In genomic region chr9:40616426-40617035, GRCm38 (mm10) we compare ENCODE assay signal across 8 mouse cellular contexts. TPM values are rescaled to one million over a fixed set of nuclear protein-coding genes. Genes with fewer than 3 reads are reported as not detected.
A peak's percentile ranks its signal among the peaks of the same experiment; 100 is the strongest.
DNase-seq lines count a peak whose midpoint lies in the region; ATAC-seq and TF ChIP-seq lines count a peak whose summit lies in the region.

No protein-coding gene starts in this region.

- no peaks in the 10 kb centered on the region for H3K27me3 ChIP-seq in cerebellum, adult 2 months (ENCODE audit: control insufficient read depth, insufficient read depth, low read length)
- no peaks in the 10 kb centered on the region for H3K27me3 ChIP-seq in forebrain, postnatal 0 days (ENCODE audit: insufficient read depth, low read length)
- H3K27me3 ChIP-seq in neural tube, embryonic 14.5 days (ENCODE audit: control insufficient read depth, insufficient read depth, low read length): no peaks in the 10 kb centered on the region

- no peak overlapping the region for H3K27ac ChIP-seq in cerebellum, adult 2 months (ENCODE audit: insufficient read depth, low read length)
- peak overlapping the region; percentile 66 for H3K27ac ChIP-seq in forebrain, postnatal 0 days (ENCODE audit: low read depth, low read length)
- H3K27ac ChIP-seq in neural tube, embryonic 14.5 days (ENCODE audit: low read depth, low read length): peak overlapping the region; percentile 69

- 5% methylated on average over 11 of the region's 11 CpGs for WGBS in cerebellum, adult 2 months
- under 1% methylated on average over 11 of the region's 11 CpGs for WGBS in forebrain, postnatal 0 days
- 3% methylated on average over 11 of the region's 11 CpGs for WGBS in neural tube, embryonic 14.5 days

- H3K4me2 ChIP-seq in forebrain, postnatal 0 days (ENCODE audit: low read depth): peak overlapping the region; percentile 57
- H3K4me2 ChIP-seq in neural tube, embryonic 14.5 days (ENCODE audit: low read depth, low read length): peak overlapping the region; percentile 53

- TF ChIP-seq CTCF in cerebellum, adult 2 months (IDR thresholded peaks at IDR 0.05; ENCODE audit: borderline replicate concordance, insufficient read depth, low read depth, low read length): peak; percentile 78; the same call in 1 of the 2 replicates
- peak; percentile 89 for TF ChIP-seq CTCF in forebrain, postnatal 0 days (IDR thresholded peaks at IDR 0.05; ENCODE audit: low read depth)

- H3K4me1 ChIP-seq in cerebellum, adult 2 months (ENCODE audit: control insufficient read depth, insufficient read depth, low read length): no peaks in the 10 kb centered on the region; the same call in 1 of the 2 replicates
- H3K4me1 ChIP-seq in forebrain, postnatal 0 days (ENCODE audit: insufficient read depth): 0 out of 2 replicates have a peak, but pooled peaks cover 15% of the 10 kb centered on the region
- peaks cover 10% of the 10 kb centered on the region for H3K4me1 ChIP-seq in neural tube, embryonic 14.5 days (ENCODE audit: control insufficient read depth, insufficient read depth, low read length)

- no peaks in the 10 kb centered on the region for H3K36me3 ChIP-seq in forebrain, postnatal 0 days (ENCODE audit: insufficient read depth)
- no peaks in the 10 kb centered on the region for H3K36me3 ChIP-seq in neural tube, embryonic 14.5 days (ENCODE audit: control insufficient read depth, insufficient read depth, low read length)

- peak; percentile 89 for ATAC-seq in forebrain, postnatal 0 days
- ATAC-seq in neural tube, embryonic 14.5 days (ENCODE audit: low read depth): peak; percentile 86

- intact Hi-C loops in heart, postnatal 36 days (cut with DNase I): loop anchor here (5.0 kb wide), 1 partner anchor 136 kb away; no protein-coding TSS in a partner anchor

- TF ChIP-seq POLR2A in cerebellum, adult 2 months (IDR thresholded peaks at IDR 0.05; ENCODE audit: borderline replicate concordance, insufficient read depth, low read length): peak; percentile 42; the same call in 1 of the 2 replicates

- H3K9me3 ChIP-seq in forebrain, postnatal 0 days (ENCODE audit: low read length): no peaks in the 10 kb centered on the region
- no peaks in the 10 kb centered on the region for H3K9me3 ChIP-seq in neural tube, embryonic 14.5 days (ENCODE audit: control insufficient read depth, low read length)

- peak overlapping the region; percentile 3 for H3K4me3 ChIP-seq in cerebellum, adult 2 months (replicated peaks; ENCODE audit: insufficient read depth, low read depth, low read length)
- H3K4me3 ChIP-seq in forebrain, postnatal 0 days (ENCODE audit: low read depth, low read length): peak overlapping the region; percentile 21
- H3K4me3 ChIP-seq in neural tube, embryonic 14.5 days (ENCODE audit: low read depth, low read length): peak overlapping the region; percentile 18; the same call in 1 of the 2 replicates

- DNase-seq in MN1 (ENCODE audit: low spot score): peak; percentile 92
- peak; percentile 82 to 85 for DNase-seq in cerebellum, adult 2 months
- DNase-seq in forebrain, postnatal 0 days: peak; percentile 93
- peak; percentile 68 to 74 for DNase-seq in heart, postnatal 36 days
- peak; percentile 67 to 85 for DNase-seq in layer of hippocampus, adult 18-20 months (ENCODE audit: low spot score in 2 of 2)
- peak; percentile 44 to 54 for DNase-seq in lung, adult 18-20 months
- peak; percentile 53 for DNase-seq in testis, postnatal 14 days (ENCODE audit: low spot score)

- H3K9ac ChIP-seq in forebrain, postnatal 0 days: peak overlapping the region; percentile 42
- H3K9ac ChIP-seq in neural tube, embryonic 14.5 days (replicated peaks; ENCODE audit: low read depth, low read length): peak overlapping the region; percentile 29; the same call in 1 of the 2 replicates

RNA-seq across cellular contexts. Expression of gene Gm21915, which starts 53.9 kb away (rescaled TPM):
- polyA plus RNA-seq in cerebellum, adult 2 months (2012; rRNA removed): not detected in 2 replicates
- not detected in 2 replicates for total RNA-seq in forebrain, postnatal 0 days (2014; rRNA removed)
- polyA plus RNA-seq in forebrain, postnatal 0 days (2015; fragmentation: Nextera tagmentation; extraction: Ambion mirVana): not detected in 2 replicates
- total RNA-seq in heart, postnatal 36 days (2021): not detected
- not detected for total RNA-seq in layer of hippocampus, adult 18-20 months (2021)
- not detected in 2 replicates for polyA plus RNA-seq in neural tube, embryonic 14.5 days (2014; fragmentation: Nextera tagmentation; extraction: Ambion mirVana)
